Mouse (Mus musculus): ENCODE data around the gene Anapc13. TPM values are rescaled to one million over a fixed set of nuclear protein-coding genes. Genes with fewer than 3 reads are reported as not detected.

Gene Anapc13
- polyA plus RNA-seq, 1 experiment from 2014 or later = 89.4 TPM

- H3K9ac ChIP-seq (ENCODE audit: low read depth, low read length) = no peak overlapping the region
- 45% methylated on average over 4 of the region's 4 CpGs for WGBS (ENCODE audit: insufficient replicate concordance)
These were observed 11.0 kb downstream of the Anapc13 start for GRCm38 (mm10) chr9:102637115-102637514.

GRCm38 (mm10) chr9:102638963-102639362 lies 12.9 kb downstream of the Anapc13 start:
- 68% methylated on average over 7 of the region's 7 CpGs for WGBS (ENCODE audit: insufficient replicate concordance)
- no peaks in the 10 kb centered on the region for H3K9me3 ChIP-seq (replicated peaks; ENCODE audit: control insufficient read depth, low read length)
- no peak overlapping the region for H3K4me2 ChIP-seq (ENCODE audit: low read depth, low read length)
- H3K9ac ChIP-seq (ENCODE audit: low read depth, low read length) = no peak overlapping the region
- no peak overlapping the region for H3K27ac ChIP-seq (ENCODE audit: low read length)
- no peaks in the 10 kb centered on the region for H3K36me3 ChIP-seq (ENCODE audit: control insufficient read depth, insufficient read depth)
- H3K27me3 ChIP-seq (ENCODE audit: control insufficient read depth, insufficient read depth, low read depth, low read length) = no peaks in the 10 kb centered on the region; the same call in 1 of the 2 replicates
- H3K4me1 ChIP-seq (ENCODE audit: control insufficient read depth, low read depth, low read length) = no peaks in the 10 kb centered on the region
- ATAC-seq (ENCODE audit: low read depth) = no peak
- H3K4me3 ChIP-seq (ENCODE audit: low read depth, low read length) = no peak overlapping the region

More at GRCm38 (mm10) chr9:102637115-102637514, 11.0 kb downstream of the Anapc13 start:
- Histone ChIP-seq H3K36me3 (ENCODE audit: control insufficient read depth, insufficient read depth) (no peaks in the 10 kb centered on the region), H3K27ac (ENCODE audit: low read length) (no peak overlapping the region), H3K27me3 (ENCODE audit: control insufficient read depth, insufficient read depth, low read depth, low read length) (no peaks in the 10 kb centered on the region), H3K4me3 (ENCODE audit: low read depth, low read length) (no peak overlapping the region), H3K9me3 (replicated peaks; ENCODE audit: control insufficient read depth, low read length) (no peaks in the 10 kb centered on the region), H3K4me2 (ENCODE audit: low read depth, low read length) (no peak overlapping the region), H3K4me1 (ENCODE audit: control insufficient read depth, low read depth, low read length) (no peaks in the 10 kb centered on the region)
- ATAC-seq (ENCODE audit: low read depth) = no peak

- H3K9me3 ChIP-seq (replicated peaks; ENCODE audit: control insufficient read depth, low read length) = no peaks in the 10 kb centered on the region
- no peak for ATAC-seq (ENCODE audit: low read depth)
- no peaks in the 10 kb centered on the region for H3K4me1 ChIP-seq (ENCODE audit: control insufficient read depth, low read depth, low read length)
- H3K9ac ChIP-seq (ENCODE audit: low read depth, low read length) = no peak overlapping the region
- no peaks in the 10 kb centered on the region for H3K36me3 ChIP-seq (ENCODE audit: control insufficient read depth, insufficient read depth)
- no peak overlapping the region for H3K4me2 ChIP-seq (ENCODE audit: low read depth, low read length)
- no peak overlapping the region for H3K4me3 ChIP-seq (ENCODE audit: low read depth, low read length)
- no peaks in the 10 kb centered on the region; the same call in 1 of the 2 replicates for H3K27me3 ChIP-seq (ENCODE audit: control insufficient read depth, insufficient read depth, low read depth, low read length)
- no peak overlapping the region for H3K27ac ChIP-seq (ENCODE audit: low read length)
- WGBS (ENCODE audit: insufficient replicate concordance) = 52% methylated on average over 8 of the region's 8 CpGs
These were observed 13.4 kb downstream of the Anapc13 start for GRCm38 (mm10) chr9:102639510-102639909.

- no peaks in the 10 kb centered on the region; the same call in 1 of the 2 replicates for H3K27me3 ChIP-seq (ENCODE audit: control insufficient read depth, insufficient read depth, low read depth, low read length)
- 63% methylated on average over 6 of the region's 6 CpGs for WGBS (ENCODE audit: insufficient replicate concordance)
- no peaks in the 10 kb centered on the region for H3K4me1 ChIP-seq (ENCODE audit: control insufficient read depth, low read depth, low read length)
- no peaks in the 10 kb centered on the region for H3K9me3 ChIP-seq (replicated peaks; ENCODE audit: control insufficient read depth, low read length)
- H3K9ac ChIP-seq (ENCODE audit: low read depth, low read length) = no peak overlapping the region
- no peak overlapping the region for H3K4me3 ChIP-seq (ENCODE audit: low read depth, low read length)
- ATAC-seq (ENCODE audit: low read depth) = no peak
- no peaks in the 10 kb centered on the region for H3K36me3 ChIP-seq (ENCODE audit: control insufficient read depth, insufficient read depth)
- H3K4me2 ChIP-seq (ENCODE audit: low read depth, low read length) = no peak overlapping the region
- no peak overlapping the region for H3K27ac ChIP-seq (ENCODE audit: low read length)
These were observed 15.4 kb downstream of the Anapc13 start for GRCm38 (mm10) chr9:102641531-102641930.

GRCm38 (mm10) chr9:102643071-102643485 lies 17.0 kb downstream of the Anapc13 start:
- 46% methylated on average over 8 of the region's 8 CpGs for WGBS (ENCODE audit: insufficient replicate concordance)

GRCm38 (mm10) chr9:102643486-102644101 lies 17.5 kb downstream of the Anapc13 start:
- Histone ChIP-seq H3K4me3 (ENCODE audit: low read depth, low read length) (no peak overlapping the region), H3K9me3 (replicated peaks; ENCODE audit: control insufficient read depth, low read length) (no peaks in the 10 kb centered on the region), H3K9ac (ENCODE audit: low read depth, low read length) (no peak overlapping the region), H3K4me1 (ENCODE audit: control insufficient read depth, low read depth, low read length) (no peaks in the 10 kb centered on the region), H3K27me3 (ENCODE audit: control insufficient read depth, insufficient read depth, low read depth, low read length) (no peaks in the 10 kb centered on the region; the same call in 1 of the 2 replicates), H3K36me3 (ENCODE audit: control insufficient read depth, insufficient read depth) (no peaks in the 10 kb centered on the region), H3K4me2 (ENCODE audit: low read depth, low read length) (no peak overlapping the region), H3K27ac (ENCODE audit: low read length) (no peak overlapping the region)
- ATAC-seq (ENCODE audit: low read depth) = no peak; the same call in 1 of the 2 replicates
- WGBS (ENCODE audit: insufficient replicate concordance) = 31% methylated on average over 10 of the region's 10 CpGs

More at GRCm38 (mm10) chr9:102643071-102643485, 17.0 kb downstream of the Anapc13 start:
- no peak overlapping the region for H3K4me3 ChIP-seq (ENCODE audit: low read depth, low read length)
- H3K9ac ChIP-seq (ENCODE audit: low read depth, low read length) = no peak overlapping the region
- no peaks in the 10 kb centered on the region; the same call in 1 of the 2 replicates for H3K27me3 ChIP-seq (ENCODE audit: control insufficient read depth, insufficient read depth, low read depth, low read length)
- ATAC-seq (ENCODE audit: low read depth) = no peak
- H3K36me3 ChIP-seq (ENCODE audit: control insufficient read depth, insufficient read depth) = no peaks in the 10 kb centered on the region
- H3K27ac ChIP-seq (ENCODE audit: low read length) = no peak overlapping the region
- no peak overlapping the region for H3K4me2 ChIP-seq (ENCODE audit: low read depth, low read length)
- no peaks in the 10 kb centered on the region for H3K9me3 ChIP-seq (replicated peaks; ENCODE audit: control insufficient read depth, low read length)
- H3K4me1 ChIP-seq (ENCODE audit: control insufficient read depth, low read depth, low read length) = no peaks in the 10 kb centered on the region

GRCm38 (mm10) chr9:102645119-102645695 lies 19.1 kb downstream of the Anapc13 start:
- no peaks in the 10 kb centered on the region for H3K36me3 ChIP-seq (ENCODE audit: control insufficient read depth, insufficient read depth)
- H3K27me3 ChIP-seq (ENCODE audit: control insufficient read depth, insufficient read depth, low read depth, low read length) = no peaks in the 10 kb centered on the region; the same call in 1 of the 2 replicates
- no peaks in the 10 kb centered on the region for H3K4me1 ChIP-seq (ENCODE audit: control insufficient read depth, low read depth, low read length)
- H3K4me2 ChIP-seq (ENCODE audit: low read depth, low read length) = no peak overlapping the region
- no peak overlapping the region for H3K4me3 ChIP-seq (ENCODE audit: low read depth, low read length)
- H3K27ac ChIP-seq (ENCODE audit: low read length) = no peak overlapping the region
- no peak overlapping the region for H3K9ac ChIP-seq (ENCODE audit: low read depth, low read length)
- no peaks in the 10 kb centered on the region for H3K9me3 ChIP-seq (replicated peaks; ENCODE audit: control insufficient read depth, low read length)
- ATAC-seq (ENCODE audit: low read depth) = no peak
- 57% methylated on average over 3 of the region's 3 CpGs for whole genome bisulfite sequencing (ENCODE audit: insufficient replicate concordance)

- no peaks in the 10 kb centered on the region for H3K36me3 ChIP-seq (ENCODE audit: control insufficient read depth, insufficient read depth)
- H3K9ac ChIP-seq (ENCODE audit: low read depth, low read length) = no peak overlapping the region
- H3K4me2 ChIP-seq (ENCODE audit: low read depth, low read length) = no peak overlapping the region
- H3K9me3 ChIP-seq (replicated peaks; ENCODE audit: control insufficient read depth, low read length) = no peaks in the 10 kb centered on the region
- no peak overlapping the region for H3K27ac ChIP-seq (ENCODE audit: low read length)
- ATAC-seq (ENCODE audit: low read depth) = no peak
- 55% methylated on average over 6 of the region's 6 CpGs for WGBS (ENCODE audit: insufficient replicate concordance)
- no peak overlapping the region for H3K4me3 ChIP-seq (ENCODE audit: low read depth, low read length)
- no peaks in the 10 kb centered on the region; the same call in 1 of the 2 replicates for H3K27me3 ChIP-seq (ENCODE audit: control insufficient read depth, insufficient read depth, low read depth, low read length)
- no peaks in the 10 kb centered on the region for H3K4me1 ChIP-seq (ENCODE audit: control insufficient read depth, low read depth, low read length)
These were observed 20.9 kb downstream of the Anapc13 start for GRCm38 (mm10) chr9:102647010-102647409.

- Histone ChIP-seq H3K9me3 (replicated peaks; ENCODE audit: control insufficient read depth, low read length) (no peaks in the 10 kb centered on the region), H3K36me3 (ENCODE audit: control insufficient read depth, insufficient read depth) (no peaks in the 10 kb centered on the region), H3K27me3 (ENCODE audit: control insufficient read depth, insufficient read depth, low read depth, low read length) (no peaks in the 10 kb centered on the region), H3K9ac (ENCODE audit: low read depth, low read length) (no peak overlapping the region), H3K4me1 (ENCODE audit: control insufficient read depth, low read depth, low read length) (no peaks in the 10 kb centered on the region), H3K27ac (ENCODE audit: low read length) (no peak overlapping the region), H3K4me3 (ENCODE audit: low read depth, low read length) (no peak overlapping the region), H3K4me2 (ENCODE audit: low read depth, low read length) (no peak overlapping the region)
- WGBS (ENCODE audit: insufficient replicate concordance) = 69% methylated on average over 17 of the region's 17 CpGs
- no peak for ATAC-seq (ENCODE audit: low read depth)
These were observed 23.9 kb downstream of the Anapc13 start for GRCm38 (mm10) chr9:102649917-102650527.
